In the genomic region with DNA sequence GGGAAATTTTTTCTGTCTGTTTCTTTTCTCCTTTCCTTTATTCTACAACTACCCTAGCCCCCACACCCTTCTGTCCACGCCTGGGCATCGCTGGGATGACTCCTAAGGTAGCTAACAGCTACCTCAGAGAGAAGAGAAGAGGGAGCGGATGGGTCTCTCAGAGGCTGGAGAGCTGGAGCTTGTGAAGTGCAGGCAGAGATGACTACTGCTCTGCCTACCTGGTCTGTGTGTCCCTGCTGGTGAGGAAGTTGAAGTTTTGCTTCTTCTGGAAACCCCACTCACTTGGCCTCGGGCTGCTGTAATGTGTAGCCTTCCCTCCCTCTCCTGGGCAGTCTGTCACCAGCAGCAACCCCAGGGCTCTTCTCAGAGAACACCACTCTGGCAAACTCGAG, we compare ENCODE assay signal across 9 mouse cellular contexts. TPM values are rescaled to one million over a fixed set of nuclear protein-coding genes. Genes with fewer than 3 reads are reported as not detected.
DNase-seq lines count a peak whose midpoint lies in the region; ATAC-seq and TF ChIP-seq lines count a peak whose summit lies in the region.
"Had no signal": no experiment of that assay in that cellular context is flagged by ENCODE, and none has a peak within 500 bp of the region (broad histone marks: within the 10 kb centered on the region; RNA-seq: fewer than 3 reads in every experiment).

No protein-coding gene starts in this region.

- no peak overlapping the region for H3K4me3 ChIP-seq in hindbrain, embryonic 14.5 days (replicated peaks; ENCODE audit: low read length)
- H3K4me3 ChIP-seq in lung, adult 2 months (replicated peaks; ENCODE audit: extremely low read depth, low read depth, low read length): peak overlapping the region; percentile 33
- peak overlapping the region; percentile 22; the same call in 1 of the 2 replicates for H3K4me3 ChIP-seq in stomach, postnatal 0 days (ENCODE audit: low read depth, low read length)
- H3K4me3 ChIP-seq: erythroblast, embryonic 14.5 days had no signal

- TF ChIP-seq EP300 in stomach, postnatal 0 days (optimal IDR thresholded peaks at IDR 0.05): no peak

- H3K27me3 ChIP-seq in hindbrain, embryonic 14.5 days (ENCODE audit: control insufficient read depth, insufficient read depth, low read length): no peaks in the 10 kb centered on the region
- H3K27me3 ChIP-seq in stomach, postnatal 0 days (ENCODE audit: control insufficient read depth, insufficient read depth, low read length): no peaks in the 10 kb centered on the region

- TF ChIP-seq POLR2A in lung, adult 2 months (IDR thresholded peaks at IDR 0.05; ENCODE audit: borderline replicate concordance, extremely low read depth, low read depth, low read length): no peak

- ATAC-seq in common myeloid progenitor, adult 5-6 weeks (replicated peaks; ENCODE audit: low read depth, poor library complexity, severe bottlenecking): peak; percentile 34
- no peak for ATAC-seq in hindbrain, embryonic 14.5 days (ENCODE audit: low FRiP score)
- ATAC-seq in stomach, postnatal 0 days (ENCODE audit: low FRiP score, low TSS enrichment): peak; percentile 60

- no peaks in the 10 kb centered on the region for H3K36me3 ChIP-seq in hindbrain, embryonic 14.5 days (replicated peaks; ENCODE audit: control insufficient read depth, insufficient read depth)
- no peaks in the 10 kb centered on the region for H3K36me3 ChIP-seq in stomach, postnatal 0 days (ENCODE audit: control insufficient read depth, insufficient read depth, low read length)

- no peak overlapping the region for H3K4me2 ChIP-seq in hindbrain, embryonic 14.5 days (replicated peaks)
- H3K4me2 ChIP-seq in stomach, postnatal 0 days (replicated peaks; ENCODE audit: low read depth): peak overlapping the region; percentile 51

- TF ChIP-seq CTCF in lung, adult 2 months (IDR thresholded peaks at IDR 0.05; ENCODE audit: insufficient read depth, low read length): no peak
- TF ChIP-seq CTCF in stomach, postnatal 0 days (IDR thresholded peaks at IDR 0.05; ENCODE audit: low read depth): peak; percentile 29; the same call in 1 of the 2 replicates

- H3K9ac ChIP-seq in hindbrain, embryonic 14.5 days: no peak overlapping the region
- peak overlapping the region; percentile 68 for H3K9ac ChIP-seq in stomach, postnatal 0 days (ENCODE audit: low read length)

- H3K27ac ChIP-seq in hindbrain, embryonic 14.5 days: peak overlapping the region; percentile 39; the same call in 1 of the 2 replicates
- H3K27ac ChIP-seq in stomach, postnatal 0 days (replicated peaks): peak overlapping the region; percentile 98

- peak; percentile 48 for DNase-seq in layer of hippocampus, adult 11-12 months (ENCODE audit: low spot score)
- DNase-seq in layer of hippocampus, adult 9-10 months (ENCODE audit: low spot score): no peak
- no peak for DNase-seq in hindbrain, embryonic 14.5 days (ENCODE audit: low spot score)
- DNase-seq in lung, adult 2 months: no peak
- peak; percentile 27 for DNase-seq in stomach, postnatal 0 days (ENCODE audit: low spot score)
- no peak for DNase-seq in urinary bladder, postnatal 4 days (ENCODE audit: low spot score in 2 of 2)
- DNase-seq in spleen, postnatal 14 days (ENCODE audit: low spot score in 2 of 2): no peak

- no peaks in the 10 kb centered on the region for H3K4me1 ChIP-seq in hindbrain, embryonic 14.5 days (replicated peaks; ENCODE audit: control insufficient read depth, insufficient read depth, low read length)
- H3K4me1 ChIP-seq in lung, adult 2 months (ENCODE audit: control insufficient read depth, insufficient read depth, low read length): peaks cover 11% of the 10 kb centered on the region
- no peaks in the 10 kb centered on the region; the same call in 1 of the 2 replicates for H3K4me1 ChIP-seq in stomach, postnatal 0 days (replicated peaks; ENCODE audit: control insufficient read depth, insufficient read depth)

- no peaks in the 10 kb centered on the region for H3K9me3 ChIP-seq in hindbrain, embryonic 14.5 days (ENCODE audit: control insufficient read depth, low read length)
- H3K9me3 ChIP-seq in stomach, postnatal 0 days (ENCODE audit: control insufficient read depth, low read length): no peaks in the 10 kb centered on the region

- WGBS in hindbrain, embryonic 14.5 days: 44% methylated on average over 5 of the region's 5 CpGs
- WGBS in lung, adult 2 months: 20% methylated on average over 5 of the region's 5 CpGs
- WGBS in stomach, postnatal 0 days: 25% methylated on average over 5 of the region's 5 CpGs

RNA-seq across cellular contexts. Expression of a gene that starts 25.6 kb away (rescaled TPM):
- 695 and 890 TPM in 2 replicates for total RNA-seq in common myeloid progenitor, adult 5-6 weeks (2017)
- 1,735 and 1,844 TPM in 2 replicates for polyA plus RNA-seq in hindbrain, embryonic 14.5 days (2014; fragmentation: Nextera tagmentation; extraction: Ambion mirVana)
- 4,642 and 7,955 TPM in 2 replicates for polyA plus RNA-seq in lung, adult 2 months (2012; rRNA removed)
- 2,976 and 2,992 TPM in 2 replicates for polyA plus RNA-seq in stomach, postnatal 0 days (2015; fragmentation: Nextera tagmentation; extraction: Ambion mirVana)

RNA-seq across cellular contexts. Expression of a gene that starts 46.6 kb away (rescaled TPM):
- total RNA-seq in common myeloid progenitor, adult 5-6 weeks (2017): not detected in 2 replicates
- 2.3 and 2.6 TPM in 2 replicates for polyA plus RNA-seq in hindbrain, embryonic 14.5 days (2014; fragmentation: Nextera tagmentation; extraction: Ambion mirVana)
- polyA plus RNA-seq in lung, adult 2 months (2012; rRNA removed): 2.3 and 3.1 TPM in 2 replicates
- polyA plus RNA-seq in stomach, postnatal 0 days (2015; fragmentation: Nextera tagmentation; extraction: Ambion mirVana): 0.36 and 0.58 TPM in 2 replicates
- polyA plus RNA-seq: erythroblast, embryonic 14.5 days had no signal

RNA-seq across cellular contexts. Expression of a gene that starts 46.7 kb away (rescaled TPM):
- 8.1 and 8.8 TPM in 2 replicates for total RNA-seq in common myeloid progenitor, adult 5-6 weeks (2017)
- polyA plus RNA-seq in hindbrain, embryonic 14.5 days (2014; fragmentation: Nextera tagmentation; extraction: Ambion mirVana): 19.3 and 23.8 TPM in 2 replicates
- 10.5 and 13.8 TPM in 2 replicates for polyA plus RNA-seq in lung, adult 2 months (2012; rRNA removed)
- 14.7 and 14.8 TPM in 2 replicates for polyA plus RNA-seq in stomach, postnatal 0 days (2015; fragmentation: Nextera tagmentation; extraction: Ambion mirVana)

RNA-seq across cellular contexts. Expression of a gene that starts 55.5 kb away (rescaled TPM):
- total RNA-seq in common myeloid progenitor, adult 5-6 weeks (2017): 76.5 and 149 TPM in 2 replicates
- polyA plus RNA-seq in hindbrain, embryonic 14.5 days (2014; fragmentation: Nextera tagmentation; extraction: Ambion mirVana): 18.9 and 22.6 TPM in 2 replicates
- 5.5 and 7.7 TPM in 2 replicates for polyA plus RNA-seq in lung, adult 2 months (2012; rRNA removed)
- polyA plus RNA-seq in stomach, postnatal 0 days (2015; fragmentation: Nextera tagmentation; extraction: Ambion mirVana): 20.7 and 23.8 TPM in 2 replicates

Comparison
In these comparisons a context has a peak if more than half of its experiments do, and no peak if none do; other contexts are left out.
1. DNase-seq: peak in layer of hippocampus, adult 11-12 months (single experiment) and stomach, postnatal 0 days (single experiment); none in layer of hippocampus, adult 9-10 months (single experiment), hindbrain, embryonic 14.5 days (single experiment), lung, adult 2 months (single experiment), urinary bladder, postnatal 4 days (0 of 2) and spleen, postnatal 14 days (0 of 2).